Mouse (Mus musculus) lung, embryonic 16.5 days (tissue): ENCODE measurements around the gene Senp3. TPM values are rescaled to one million over a fixed set of nuclear protein-coding genes. Genes with fewer than 3 reads are reported as not detected.

Source experiments
- ATAC-seq: fragments of 200-750 bp; cut with Nextera tagmentation; 2 replicates; pipeline ENCODE4 v1.8.0; 2017; ENCODE audit warnings: low read depth, mild to moderate bottlenecking, moderate library complexity
- H3K27ac ChIP-seq: fragments of 300-500 bp; sonication (generic); 2 replicates; pipeline ENCODE4 v1.5.1; 2014; ENCODE audit warnings: mild to moderate bottlenecking, control low read depth, low read length
- H3K27me3 ChIP-seq: fragments of 300-500 bp; sonication (generic); 2 replicates; pipeline ENCODE4 v1.6.1; 2014; ENCODE audit warnings: low read depth, low read length, mixed read lengths; ENCODE audit not compliant: control insufficient read depth, insufficient read depth
- H3K36me3 ChIP-seq: fragments of 300-500 bp; sonication (generic); 2 replicates; pipeline ENCODE4 v1.6.1; 2014; ENCODE audit warnings: low read length; ENCODE audit not compliant: control insufficient read depth, insufficient read depth
- H3K4me1 ChIP-seq: fragments of 300-500 bp; sonication (generic); replicated peaks from 2 replicates; pipeline ENCODE4 v1.6.1; 2014; ENCODE audit warnings: low read length, mixed read lengths; ENCODE audit not compliant: control insufficient read depth, insufficient read depth
- H3K4me2 ChIP-seq: fragments of 300-500 bp; sonication (generic); 2 replicates; pipeline ENCODE4 v1.6.1; 2014; ENCODE audit warnings: low read depth, low read length, control low read depth
- H3K4me3 ChIP-seq: fragments of 300-500 bp; sonication (generic); 2 replicates; pipeline ENCODE4 v1.5.1; 2014; ENCODE audit warnings: mild to moderate bottlenecking, low read length, control low read depth
- H3K9ac ChIP-seq: fragments of 300-500 bp; sonication (generic); 2 replicates; pipeline ENCODE4 v1.6.1; 2014; ENCODE audit warnings: low read length, control low read depth
- H3K9me3 ChIP-seq: fragments of 300-500 bp; sonication (generic); 2 replicates; pipeline ENCODE4 v1.6.1; 2016; ENCODE audit warnings: low read length; ENCODE audit not compliant: control insufficient read depth
- WGBS: fragments of 180-500 bp; shearing (Covaris S2); extraction: QIAGEN DNeasy Blood & Tissue Kit; methylation state at CpG from one replicate; pipeline ENCODE4 v1.1.7; 2014; 5-methylcytosine and 5-hydroxymethylcytosine counted together
- polyA plus RNA-seq: library from polyadenylated mRNA; unstranded; fragments of >200 nt; fragmentation: Nextera tagmentation; extraction: Ambion mirVana; gene quantifications from 2 replicates; pipeline ENCODE4 v1.2.1, GENCODE M21; 2015

Gene Senp3
- polyA plus RNA-seq, 1 experiment from 2014 or later: 69.3 TPM

GRCm38 (mm10) chr11:69685526-69686148 lies 3.8 kb upstream of the Senp3 start, which contains the start of gene Tnfsf13:
Gene Tnfsf13 (minus strand): TSS chr11:69685784.
- H3K27me3 ChIP-seq: no peaks in the 10 kb centered on the region
- H3K36me3 ChIP-seq: no peaks in the 10 kb centered on the region
- peak within 1 kb of the TSS; percentile 95 for H3K27ac ChIP-seq
- peak within 1 kb of the TSS; percentile 14; the same call in 1 of the 2 replicates for H3K4me3 ChIP-seq
- H3K4me2 ChIP-seq: peak within 1 kb of the TSS; percentile 41
- peak; percentile 57 for ATAC-seq
- peaks cover 39% of the 10 kb centered on the region for H3K4me1 ChIP-seq
- peak within 1 kb of the TSS; percentile 63 for H3K9ac ChIP-seq
- no peaks in the 10 kb centered on the region for H3K9me3 ChIP-seq
- WGBS: 34% methylated on average over 10 of the region's 10 CpGs

- H3K27ac ChIP-seq: peak overlapping the region; percentile 95
- H3K9ac ChIP-seq: peak overlapping the region; percentile 50
- ATAC-seq: no peak
- H3K4me3 ChIP-seq: no peak overlapping the region
- no peaks in the 10 kb centered on the region for H3K9me3 ChIP-seq
- no peak overlapping the region for H3K4me2 ChIP-seq
- WGBS: 90% methylated on average over 6 of the region's 6 CpGs
- H3K27me3 ChIP-seq: no peaks in the 10 kb centered on the region
- H3K4me1 ChIP-seq: peaks cover 45% of the 10 kb centered on the region
- H3K36me3 ChIP-seq: no peaks in the 10 kb centered on the region
Observed at GRCm38 (mm10) chr11:69684936-69685335, 3.1 kb upstream of the Senp3 start.

GRCm38 (mm10) chr11:69684128-69684745 lies 2.4 kb upstream of the Senp3 start:
- peak overlapping the region; percentile 95; the same call in 1 of the 2 replicates for H3K27ac ChIP-seq
- H3K9ac ChIP-seq: no peak overlapping the region
- no peak overlapping the region for H3K4me3 ChIP-seq
- peaks cover 48% of the 10 kb centered on the region for H3K4me1 ChIP-seq
- no peak overlapping the region for H3K4me2 ChIP-seq
- WGBS: 80% methylated on average over 12 of the region's 12 CpGs
- H3K27me3 ChIP-seq: no peaks in the 10 kb centered on the region
- H3K9me3 ChIP-seq: no peaks in the 10 kb centered on the region
- H3K36me3 ChIP-seq: 0 out of 2 replicates have a peak, but pooled peaks cover 2% of the 10 kb centered on the region
- no peak for ATAC-seq

GRCm38 (mm10) chr11:69683576-69683975 lies 1.7 kb upstream of the Senp3 start:
- 65% methylated on average over 7 of the region's 7 CpGs for WGBS
- Histone ChIP-seq H3K36me3 (peaks cover 4% of the 10 kb centered on the region), H3K27me3 (no peaks in the 10 kb centered on the region), H3K9me3 (no peaks in the 10 kb centered on the region), H3K4me1 (peaks cover 48% of the 10 kb centered on the region), H3K4me2 (peak overlapping the region; percentile 78; the same call in 1 of the 2 replicates), H3K27ac (peak overlapping the region; percentile 97), H3K4me3 (no peak overlapping the region), H3K9ac (peak overlapping the region; percentile 66)
- ATAC-seq: no peak

- peak overlapping the region; percentile 88 for H3K4me3 ChIP-seq
- ATAC-seq: peak; percentile 46
- peaks cover 10% of the 10 kb centered on the region for H3K36me3 ChIP-seq
- peak overlapping the region; percentile 97 for H3K27ac ChIP-seq
- peaks cover 48% of the 10 kb centered on the region for H3K4me1 ChIP-seq
- H3K4me2 ChIP-seq: peak overlapping the region; percentile 78
- peak overlapping the region; percentile 66 for H3K9ac ChIP-seq
- no peaks in the 10 kb centered on the region for H3K27me3 ChIP-seq
- H3K9me3 ChIP-seq: no peaks in the 10 kb centered on the region
- WGBS: 11% methylated on average over 12 of the region's 12 CpGs
Observed at GRCm38 (mm10) chr11:69682840-69683533, 1.1 kb upstream of the Senp3 start.

GRCm38 (mm10) chr11:69682209-69682839 lies 440 bp upstream of the Senp3 start:
- Histone ChIP-seq H3K4me2 (peak overlapping the region; percentile 78), H3K27me3 (no peaks in the 10 kb centered on the region), H3K4me3 (peak overlapping the region; percentile 88), H3K4me1 (peaks cover 48% of the 10 kb centered on the region), H3K9me3 (no peaks in the 10 kb centered on the region), H3K9ac (peak overlapping the region; percentile 92), H3K36me3 (peaks cover 16% of the 10 kb centered on the region), H3K27ac (peak overlapping the region; percentile 97)
- WGBS: 14% methylated on average over 24 of the region's 24 CpGs
- no peak for ATAC-seq

GRCm38 (mm10) chr11:69680136-69680855 lies 1.6 kb downstream of the Senp3 start:
- peaks cover 22% of the 10 kb centered on the region for H3K36me3 ChIP-seq
- H3K27ac ChIP-seq: no peak overlapping the region
- ATAC-seq: no peak
- 87% methylated on average over 30 of the region's 30 CpGs for WGBS
- H3K9me3 ChIP-seq: no peaks in the 10 kb centered on the region
- no peaks in the 10 kb centered on the region for H3K27me3 ChIP-seq
- H3K4me3 ChIP-seq: peak overlapping the region; percentile 88
- H3K4me1 ChIP-seq: peaks cover 30% of the 10 kb centered on the region
- peak overlapping the region; percentile 94 for H3K4me2 ChIP-seq
- H3K9ac ChIP-seq: peak overlapping the region; percentile 92; the same call in 1 of the 2 replicates

- Histone ChIP-seq H3K4me1 (peaks cover 25% of the 10 kb centered on the region), H3K9ac (no peak overlapping the region), H3K27me3 (no peaks in the 10 kb centered on the region), H3K27ac (no peak overlapping the region), H3K4me3 (no peak overlapping the region), H3K4me2 (no peak overlapping the region), H3K9me3 (no peaks in the 10 kb centered on the region), H3K36me3 (peaks cover 27% of the 10 kb centered on the region)
- ATAC-seq: no peak
- WGBS: 100% methylated on average over 2 of the region's 2 CpGs
Observed at GRCm38 (mm10) chr11:69679144-69679543, 2.7 kb downstream of the Senp3 start.
